ENCODE assay signal across 8 mouse cellular contexts in genomic region chr7:141408833-141409232, GRCm38 (mm10). TPM values are rescaled to one million over a fixed set of nuclear protein-coding genes. Genes with fewer than 3 reads are reported as not detected.
DNase-seq lines count a peak whose midpoint lies in the region; ATAC-seq lines count a peak whose summit lies in the region.

No protein-coding gene starts in this region.

- intact Hi-C loops in left cerebral cortex, postnatal 10 days (cut with DNase I): no loop called here

- no peaks in the 10 kb centered on the region for H3K27me3 ChIP-seq in intestine, embryonic 14.5 days (replicated peaks; ENCODE audit: control insufficient read depth, insufficient read depth, low read length)

- ATAC-seq in intestine, embryonic 14.5 days (replicated peaks; ENCODE audit: low FRiP score, low TSS enrichment, low read depth): peak; percentile 73
- ATAC-seq in megakaryocyte progenitor cell, adult 5-6 weeks (replicated peaks; ENCODE audit: poor library complexity): peak; percentile 93

- H3K4me3 ChIP-seq in intestine, embryonic 14.5 days (ENCODE audit: low read depth, low read length): no peak overlapping the region

- H3K4me2 ChIP-seq in intestine, embryonic 14.5 days (ENCODE audit: low read length): no peak overlapping the region

- peak; percentile 86 for DNase-seq in adipocyte (ENCODE audit: low spot score)
- peak; percentile 91 for DNase-seq in embryo, embryonic 10 days (ENCODE audit: low spot score)
- peak; percentile 72 for DNase-seq in gastrocnemius, postnatal 25 days
- peak; percentile 93 for DNase-seq in intestine, embryonic 14.5 days (ENCODE audit: low spot score)
- DNase-seq in left cerebral cortex, postnatal 10 days (ENCODE audit: extremely low spot score in 1 of 2, low spot score in 2 of 2): peak; percentile 76 to 89
- DNase-seq in right cerebral cortex, adult 2 months (ENCODE audit: low spot score in 2 of 2): peak; percentile 89 to 92
- DNase-seq in urinary bladder, postnatal 10 days (ENCODE audit: low spot score): peak; percentile 68

- no peak overlapping the region for H3K9ac ChIP-seq in intestine, embryonic 14.5 days (ENCODE audit: low read length)

- H3K4me1 ChIP-seq in intestine, embryonic 14.5 days (replicated peaks; ENCODE audit: control insufficient read depth, insufficient read depth, low read length): peaks cover 7% of the 10 kb centered on the region; the same call in 1 of the 2 replicates

- H3K27ac ChIP-seq in intestine, embryonic 14.5 days (ENCODE audit: low read depth): no peak overlapping the region

- peaks cover 34% of the 10 kb centered on the region for H3K36me3 ChIP-seq in intestine, embryonic 14.5 days (ENCODE audit: control insufficient read depth, insufficient read depth, low read length)

- no peaks in the 10 kb centered on the region for H3K9me3 ChIP-seq in intestine, embryonic 14.5 days (ENCODE audit: control insufficient read depth, low read length)

- 14% methylated on average over 11 of the region's 11 CpGs for WGBS in intestine, embryonic 14.5 days

RNA-seq across cellular contexts. Expression of gene Gatd1, which starts 5.1 kb away (rescaled TPM):
- 1 to 10 TPM; 5.2 to 6.7 TPM for total RNA-seq in gastrocnemius, postnatal 25 days (2021)
- 49.2 and 56.2 TPM in 2 replicates for polyA plus RNA-seq in intestine, embryonic 14.5 days (2014; fragmentation: Nextera tagmentation; extraction: Ambion mirVana)
- total RNA-seq in left cerebral cortex, postnatal 10 days (2021): 10 to 100 TPM; 38.2 to 39.5 TPM
- total RNA-seq in megakaryocyte progenitor cell, adult 5-6 weeks (2015): 21.9 and 25.9 TPM in 2 replicates
- total RNA-seq in megakaryocyte progenitor cell, adult 5-6 weeks (2017): 13.5 and 16.3 TPM in 2 replicates

RNA-seq across cellular contexts. Expression of gene Taldo1, which starts 16.8 kb away (rescaled TPM):
- total RNA-seq in gastrocnemius, postnatal 25 days (2021): 10 to 100 TPM; 78.9 to 91.3 TPM
- 339 and 344 TPM in 2 replicates for polyA plus RNA-seq in intestine, embryonic 14.5 days (2014; fragmentation: Nextera tagmentation; extraction: Ambion mirVana)
- total RNA-seq in left cerebral cortex, postnatal 10 days (2021): 100 to 1,000 TPM; 113 to 114 TPM
- total RNA-seq in megakaryocyte progenitor cell, adult 5-6 weeks (2015): 103 and 117 TPM in 2 replicates
- total RNA-seq in megakaryocyte progenitor cell, adult 5-6 weeks (2017): 508 and 513 TPM in 2 replicates

RNA-seq across cellular contexts. Expression of gene Cend1, which starts 20.5 kb away (rescaled TPM):
- total RNA-seq in gastrocnemius, postnatal 25 days (2021): under 1 TPM; 0.38 to 0.75 TPM
- 1.5 and 1.8 TPM in 2 replicates for polyA plus RNA-seq in intestine, embryonic 14.5 days (2014; fragmentation: Nextera tagmentation; extraction: Ambion mirVana)
- total RNA-seq in left cerebral cortex, postnatal 10 days (2021): 100 to 1,000 TPM; 267 to 296 TPM
- total RNA-seq in megakaryocyte progenitor cell, adult 5-6 weeks (2015): not detected in 2 replicates
- total RNA-seq in megakaryocyte progenitor cell, adult 5-6 weeks (2017): not detected in 2 replicates

RNA-seq across cellular contexts. Expression of gene Slc25a22, which starts 28.9 kb away (rescaled TPM):
- 10 to 100 TPM; 17.1 to 32.9 TPM for total RNA-seq in gastrocnemius, postnatal 25 days (2021)
- polyA plus RNA-seq in intestine, embryonic 14.5 days (2014; fragmentation: Nextera tagmentation; extraction: Ambion mirVana): 34.7 and 35.3 TPM in 2 replicates
- total RNA-seq in left cerebral cortex, postnatal 10 days (2021): 100 to 1,000 TPM; 286 to 306 TPM
- total RNA-seq in megakaryocyte progenitor cell, adult 5-6 weeks (2015): 15.5 and 19.8 TPM in 2 replicates
- 4.4 and 5.3 TPM in 2 replicates for total RNA-seq in megakaryocyte progenitor cell, adult 5-6 weeks (2017)

RNA-seq across cellular contexts. Expression of gene Pidd1, which starts 35.0 kb away (rescaled TPM):
- total RNA-seq in gastrocnemius, postnatal 25 days (2021): under 1 TPM; 0.18 to 0.75 TPM
- polyA plus RNA-seq in intestine, embryonic 14.5 days (2014; fragmentation: Nextera tagmentation; extraction: Ambion mirVana): 10.6 and 11.5 TPM in 2 replicates
- total RNA-seq in left cerebral cortex, postnatal 10 days (2021): 1 to 10 TPM; 1.8 to 2.0 TPM
- total RNA-seq in megakaryocyte progenitor cell, adult 5-6 weeks (2015): 14.2 and 14.4 TPM in 2 replicates
- 9.7 and 11.2 TPM in 2 replicates for total RNA-seq in megakaryocyte progenitor cell, adult 5-6 weeks (2017)

Comparison
In these comparisons a context has a peak if more than half of its experiments do, and no peak if none do; other contexts are left out.
1. RNA of gene Cend1, which starts 20.5 kb away (total RNA-seq): 267 to 296 TPM in left cerebral cortex, postnatal 10 days; 0.38 to 0.75 TPM in gastrocnemius, postnatal 25 days and not detected in megakaryocyte progenitor cell, adult 5-6 weeks; every median in the first group is over 100 times any median in the second.
2. Peak in every context shown above with its lines, with median percentiles within 50 percentile points of each other: DNase-seq.